Mouse (Mus musculus) mouse embryonic stem cell (cell line): Measurements from ENCODE around the gene Klhl29.

ENCODE experiments used
- in situ Hi-C, 2 experiments: fragments of 300-500 bp; cut with MboI; formaldehyde crosslinking; loops; 1 replicate in 1 of 2; 3 replicates in 1 of 2; pipeline ENCODE4 v1.14.3; 2019 to 2020; ENCODE audit warnings: low sequenced_read_pairs in 2 of 2, low pct_unique_long_range_greater_than_20kb in 1 of 2, mixed read lengths in 1 of 2; ENCODE audit not compliant: unreplicated experiment in 1 of 2

Gene Klhl29

GRCm38 (mm10) chr12:5243449-5243848, 132.0 kb downstream of the Klhl29 start:
- in situ Hi-C loops, result no loop called here

GRCm38 (mm10) chr12:5242551-5243330, 132.7 kb downstream of the Klhl29 start:
- in situ Hi-C loops, result no loop called here

DNA sequence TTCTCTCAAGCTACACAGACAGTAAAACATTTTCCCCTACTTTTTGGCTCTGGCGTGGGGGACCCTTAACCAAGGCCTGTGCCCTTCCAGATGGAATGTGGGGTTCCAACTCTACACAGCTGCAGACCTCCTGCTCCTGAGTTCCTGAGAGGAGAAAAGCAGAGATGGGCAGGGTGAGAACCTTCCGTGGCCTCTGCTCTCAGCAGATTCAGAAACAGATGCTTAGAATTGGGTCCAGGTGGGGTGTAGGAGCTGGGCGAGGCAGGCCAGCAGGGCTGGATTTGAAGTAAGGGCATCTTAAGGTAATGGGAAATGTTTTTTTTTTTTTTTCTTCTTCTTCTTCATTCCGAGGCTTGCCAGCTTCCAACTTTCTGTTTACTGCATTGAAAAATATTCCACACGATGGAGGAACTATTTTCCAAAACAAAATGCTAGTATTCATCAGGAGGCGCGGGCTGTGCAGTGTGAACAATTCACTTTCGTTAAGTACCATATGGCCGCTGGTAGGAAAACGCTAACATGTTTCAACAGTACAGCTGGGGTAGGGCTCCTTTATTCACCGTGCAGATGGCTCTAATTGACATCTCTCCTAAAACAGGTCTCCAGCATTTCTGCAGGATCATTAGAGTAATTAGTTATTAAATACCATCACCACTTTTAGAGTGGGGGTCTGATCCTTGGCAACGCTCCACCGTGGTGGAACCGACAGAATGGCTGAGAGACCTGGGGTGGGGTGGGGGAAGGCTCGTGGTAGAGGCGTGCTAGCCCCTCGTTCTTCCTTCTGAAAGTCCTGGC, 135.8 kb downstream of the Klhl29 start:
- in situ Hi-C loops, result no loop called here

GRCm38 (mm10) chr12:5237078-5237477, 138.4 kb downstream of the Klhl29 start:
- in situ Hi-C loops, result no loop called here

DNA sequence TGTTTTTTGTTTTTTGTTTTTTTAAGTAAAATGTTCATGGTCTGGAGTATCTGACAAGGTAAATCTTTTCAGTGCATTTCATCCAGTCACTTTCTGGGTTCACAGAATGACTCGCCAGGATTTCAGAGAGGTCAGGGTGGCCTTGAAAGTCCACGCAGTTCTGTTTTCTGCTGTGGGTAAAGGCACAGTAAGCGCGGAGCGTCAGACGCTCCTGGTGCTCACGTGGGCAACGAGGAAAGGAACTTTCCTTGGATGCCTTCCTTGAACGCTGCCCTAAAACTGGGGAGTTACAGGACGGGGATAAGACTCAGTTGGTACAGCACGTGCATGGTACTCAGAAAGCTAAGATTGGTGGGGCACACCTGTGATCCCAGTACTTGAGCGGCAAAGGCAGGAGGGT, 139.9 kb downstream of the Klhl29 start:
- in situ Hi-C loops, result no loop called here

DNA sequence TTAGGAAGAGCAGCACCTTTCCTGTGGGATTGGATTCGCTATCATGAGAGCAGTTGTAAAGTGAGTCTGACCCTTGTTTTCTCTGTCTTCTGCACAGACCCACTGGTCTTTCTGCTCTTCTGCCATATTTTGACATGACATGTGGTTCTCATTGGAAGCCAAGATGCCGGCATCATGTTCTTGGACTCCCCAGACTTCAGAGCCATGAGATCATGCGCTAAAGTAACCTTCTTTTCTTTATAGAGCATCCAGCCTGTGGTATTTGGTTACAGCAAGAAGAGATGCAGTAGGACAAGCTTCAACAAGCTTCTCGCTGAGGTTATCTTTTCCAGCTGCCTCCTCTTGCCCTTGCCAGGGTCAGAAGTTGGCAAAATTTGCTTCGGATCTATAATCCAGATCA, 145.0 kb downstream of the Klhl29 start:
- in situ Hi-C loops, result no loop called here

GRCm38 (mm10) chr12:5226676-5227654, 148.5 kb downstream of the Klhl29 start:
- in situ Hi-C loops, result no loop called here

- in situ Hi-C loops, result no loop called here
Measured at GRCm38 (mm10) chr12:5223595-5223994, 151.9 kb downstream of the Klhl29 start.

GRCm38 (mm10) chr12:5222439-5223202, 152.9 kb downstream of the Klhl29 start:
- in situ Hi-C loops, result no loop called here

DNA sequence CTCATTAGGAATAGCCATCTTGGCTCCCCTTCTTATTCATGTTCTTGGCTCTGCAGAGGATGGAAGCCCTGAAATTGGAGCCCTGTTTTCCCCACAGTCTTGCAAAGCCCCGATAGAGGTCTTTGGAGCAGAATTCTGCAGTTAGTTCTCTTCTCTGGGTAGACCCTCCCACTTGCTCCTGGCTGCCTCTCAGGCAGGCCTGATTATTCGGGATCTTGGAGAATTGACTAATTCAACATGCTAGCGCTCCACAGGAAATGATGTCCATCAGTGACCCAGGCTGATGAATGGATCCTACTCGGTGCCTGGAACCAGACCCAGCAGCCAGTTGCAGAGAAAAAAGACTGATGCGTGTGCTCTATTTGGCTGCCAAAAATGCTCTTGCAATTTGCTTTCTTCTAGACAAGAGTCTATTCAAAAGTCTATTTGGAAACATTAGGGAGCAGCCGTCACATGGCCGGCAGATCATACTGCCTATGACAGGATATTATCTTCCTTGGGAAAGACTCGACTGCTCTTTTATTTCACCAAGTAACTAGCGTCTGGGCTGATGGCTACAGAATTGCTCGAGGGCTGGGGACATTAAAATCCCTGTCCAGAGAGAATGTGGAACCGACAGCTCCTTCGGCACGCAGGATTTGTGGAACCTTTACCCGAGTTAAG, 155.4 kb downstream of the Klhl29 start:
- in situ Hi-C loops, result no loop called here

GRCm38 (mm10) chr12:5215836-5216747, 159.4 kb downstream of the Klhl29 start:
- in situ Hi-C loops, result no loop called here

DNA sequence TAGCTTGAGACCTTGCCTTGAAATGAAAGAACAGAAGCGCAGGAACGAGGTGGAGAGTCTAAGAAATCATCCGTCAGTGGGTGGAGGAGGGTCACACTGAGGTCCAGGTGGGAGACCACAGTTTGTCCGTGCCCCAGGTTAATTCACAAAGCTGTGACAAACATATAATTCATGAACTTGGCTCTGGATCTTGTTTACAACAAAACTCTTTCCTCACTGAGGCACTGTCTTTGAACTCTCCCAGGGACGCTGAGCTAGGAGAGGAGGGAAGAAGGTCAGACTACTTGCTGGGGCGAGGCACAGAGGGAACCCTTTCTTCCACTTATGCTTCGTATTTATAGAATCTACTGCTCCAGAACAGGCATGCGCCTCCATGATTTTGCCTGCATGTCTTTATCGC, 161.2 kb downstream of the Klhl29 start:
- in situ Hi-C loops, result no loop called here

- in situ Hi-C loops, result no loop called here
Measured at GRCm38 (mm10) chr12:5213339-5214104, 162.0 kb downstream of the Klhl29 start.

GRCm38 (mm10) chr12:5211884-5212283, 163.6 kb downstream of the Klhl29 start:
- in situ Hi-C loops, result no loop called here

GRCm38 (mm10) chr12:5210786-5211185, 164.7 kb downstream of the Klhl29 start:
- in situ Hi-C loops, result no loop called here
